Mouse (Mus musculus): ENCODE results near the gene Otud7a. TPM values are rescaled to one million over a fixed set of nuclear protein-coding genes. Genes with fewer than 3 reads are reported as not detected.

The Otud7a gene
- total and polyA plus RNA-seq, 3 experiments = not detected

GRCm38 (mm10) chr7:63729605-63730004, 285.1 kb downstream of the Otud7a start:
- no peak for DNase-seq (ENCODE audit: low read depth, low spot score)
- Histone ChIP-seq H3K27ac (ENCODE audit: control insufficient read depth, low read depth, low read length) (no peak overlapping the region), H3K4me3 (ENCODE audit: control insufficient read depth in 1 of 2, insufficient read depth in 1 of 2, low read depth in 2 of 2, low read length in 2 of 2) (no peak overlapping the region), H3K36me3 (ENCODE audit: control insufficient read depth in 1 of 2, insufficient read depth in 2 of 2, low read length in 2 of 2) (no peaks in the 10 kb centered on the region), H3K27me3 (ENCODE audit: control insufficient read depth in 1 of 2, insufficient read depth in 2 of 2, low read length in 2 of 2) (no peaks in the 10 kb centered on the region), H3K9me3 (replicated peaks; ENCODE audit: insufficient read depth, low read length) (no peaks in the 10 kb centered on the region), H3K9ac (ENCODE audit: control insufficient read depth, low read depth, low read length, poor library complexity, severe bottlenecking) (no peak overlapping the region), H3K4me1 (ENCODE audit: control insufficient read depth in 1 of 2, insufficient read depth in 2 of 2, low read length in 2 of 2) (no peaks in the 10 kb centered on the region), H3K79me2 (ENCODE audit: control insufficient read depth, insufficient read depth, low read length, poor library complexity) (no peaks in the 10 kb centered on the region)
- TF ChIP-seq GABPA (IDR thresholded peaks at IDR 0.05; ENCODE audit: low read depth, low read length) = no peak

DNA sequence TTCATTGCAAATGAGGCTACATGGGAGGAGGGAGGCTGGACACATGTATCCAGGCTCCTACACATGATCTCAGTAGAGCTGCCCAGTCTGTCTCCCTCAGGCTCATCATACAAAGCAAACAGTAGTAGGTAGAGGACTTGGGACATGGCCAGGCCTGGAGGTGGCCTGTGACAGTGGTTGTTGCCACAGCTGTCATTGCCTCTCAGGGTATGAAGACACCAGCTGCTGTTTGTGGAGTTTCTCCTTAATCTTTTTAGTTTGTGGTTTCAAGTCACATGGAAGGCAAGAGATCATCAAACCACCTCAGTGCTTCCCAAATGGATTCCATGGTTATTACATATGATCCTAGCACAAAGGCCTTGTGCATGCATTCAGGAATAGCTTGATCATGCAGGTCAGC, 285.5 kb downstream of the Otud7a start:
- Histone ChIP-seq H3K36me3 (ENCODE audit: control insufficient read depth in 1 of 2, insufficient read depth in 2 of 2, low read length in 2 of 2) (no peaks in the 10 kb centered on the region), H3K27ac (ENCODE audit: control insufficient read depth, low read depth, low read length) (no peak overlapping the region), H3K79me2 (ENCODE audit: control insufficient read depth, insufficient read depth, low read length, poor library complexity) (no peaks in the 10 kb centered on the region), H3K9ac (ENCODE audit: control insufficient read depth, low read depth, low read length, poor library complexity, severe bottlenecking) (no peak overlapping the region), H3K9me3 (replicated peaks; ENCODE audit: insufficient read depth, low read length) (no peaks in the 10 kb centered on the region), H3K27me3 (ENCODE audit: control insufficient read depth in 1 of 2, insufficient read depth in 2 of 2, low read length in 2 of 2) (no peaks in the 10 kb centered on the region), H3K4me1 (ENCODE audit: control insufficient read depth in 1 of 2, insufficient read depth in 2 of 2, low read length in 2 of 2) (no peaks in the 10 kb centered on the region), H3K4me3 (ENCODE audit: control insufficient read depth in 1 of 2, insufficient read depth in 1 of 2, low read depth in 2 of 2, low read length in 2 of 2) (no peak overlapping the region)
- no peak for DNase-seq (ENCODE audit: low read depth, low spot score)
- TF ChIP-seq USF1 (IDR thresholded peaks at IDR 0.05; ENCODE audit: low read depth, low read length) (no peak), ZMIZ1 (IDR thresholded peaks at IDR 0.05; ENCODE audit: low read depth, low read length) (no peak), TCF12 (IDR thresholded peaks at IDR 0.05; ENCODE audit: low read depth, low read length) (no peak)

DNA sequence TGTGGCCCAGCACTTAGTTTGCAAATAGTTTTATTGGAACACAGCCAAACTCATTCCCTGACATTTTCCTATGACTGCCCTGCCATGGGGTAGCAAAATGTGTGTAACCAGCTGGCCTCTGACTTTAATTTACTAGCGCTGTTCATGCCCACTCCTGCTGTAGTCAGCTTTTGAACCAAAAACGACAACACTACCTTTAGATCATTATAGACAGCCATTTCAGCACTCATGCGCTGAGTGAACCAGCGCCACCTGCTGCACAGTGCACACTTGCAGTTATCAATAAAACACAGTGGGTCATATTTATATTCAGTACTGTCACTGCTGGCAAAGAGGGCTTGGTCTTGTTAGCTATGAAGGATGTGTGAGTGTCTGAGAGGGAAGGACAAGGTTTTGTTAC, 293.2 kb downstream of the Otud7a start:
- H3K9me3 ChIP-seq (replicated peaks; ENCODE audit: insufficient read depth, low read length) = no peaks in the 10 kb centered on the region
- no peaks in the 10 kb centered on the region for H3K36me3 ChIP-seq (ENCODE audit: control insufficient read depth in 1 of 2, insufficient read depth in 2 of 2, low read length in 2 of 2)
- H3K4me3 ChIP-seq (ENCODE audit: control insufficient read depth in 1 of 2, insufficient read depth in 1 of 2, low read depth in 2 of 2, low read length in 2 of 2) = no peak overlapping the region
- no peaks in the 10 kb centered on the region; a peak in 1 of 4 replicates for H3K27me3 ChIP-seq (ENCODE audit: control insufficient read depth in 1 of 2, insufficient read depth in 2 of 2, low read length in 2 of 2)
- no peaks in the 10 kb centered on the region for H3K4me1 ChIP-seq (ENCODE audit: control insufficient read depth in 1 of 2, insufficient read depth in 2 of 2, low read length in 2 of 2)
- no peaks in the 10 kb centered on the region for H3K79me2 ChIP-seq (ENCODE audit: control insufficient read depth, insufficient read depth, low read length, poor library complexity)
- H3K27ac ChIP-seq (ENCODE audit: control insufficient read depth, low read depth, low read length) = no peak overlapping the region
- no peak overlapping the region for H3K9ac ChIP-seq (ENCODE audit: control insufficient read depth, low read depth, low read length, poor library complexity, severe bottlenecking)
- TF ChIP-seq CTCF (IDR thresholded peaks at IDR 0.05 in 2 of 3, conservative IDR thresholded peaks at IDR 0.05 in 1 of 3; ENCODE audit: control insufficient read depth in 1 of 3, insufficient read depth in 1 of 3, low read depth in 2 of 3, low read length in 3 of 3, poor library complexity in 1 of 3, severe bottlenecking in 1 of 3) = peak; percentile 17 to 47 (median 41); a peak in 5 of 6 replicates
- no peak for TF ChIP-seq MAX (IDR thresholded peaks at IDR 0.05; ENCODE audit: low read length)
- no peak for TF ChIP-seq ZC3H11A (IDR thresholded peaks at IDR 0.05; ENCODE audit: low read depth, low read length)
- no peak for TF ChIP-seq RCOR1 (IDR thresholded peaks at IDR 0.05; ENCODE audit: low read depth, low read length)
- TF ChIP-seq SMC3 (IDR thresholded peaks at IDR 0.05; ENCODE audit: low read depth, low read length) = peak; percentile 37
- no peak for TF ChIP-seq GABPA (IDR thresholded peaks at IDR 0.05; ENCODE audit: low read depth, low read length)
- no peak for DNase-seq (ENCODE audit: low read depth, low spot score)

DNA sequence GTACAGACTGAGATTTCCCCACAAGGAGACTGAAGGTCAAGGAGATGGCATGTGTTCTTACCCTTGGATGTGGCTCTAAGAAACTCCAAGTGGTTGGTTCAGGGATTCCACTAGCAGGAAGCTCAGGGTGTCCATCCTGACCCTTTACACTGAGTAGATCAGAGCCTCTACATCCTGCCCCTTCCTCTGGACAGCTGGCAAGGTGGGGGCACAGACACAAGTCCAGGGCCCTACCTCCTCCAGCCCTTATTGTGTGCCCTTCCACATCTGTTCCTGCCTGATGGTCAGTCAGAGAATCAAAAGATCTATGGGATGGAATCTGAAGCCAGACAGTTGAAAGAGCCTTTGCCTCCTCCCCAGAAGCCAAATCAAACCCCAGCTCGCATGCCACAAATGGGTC, 293.6 kb downstream of the Otud7a start:
- H3K36me3 ChIP-seq (ENCODE audit: control insufficient read depth in 1 of 2, insufficient read depth in 2 of 2, low read length in 2 of 2) = no peaks in the 10 kb centered on the region
- no peaks in the 10 kb centered on the region for H3K4me1 ChIP-seq (ENCODE audit: control insufficient read depth in 1 of 2, insufficient read depth in 2 of 2, low read length in 2 of 2)
- no peaks in the 10 kb centered on the region for H3K9me3 ChIP-seq (replicated peaks; ENCODE audit: insufficient read depth, low read length)
- no peak for TF ChIP-seq ETS1 (IDR thresholded peaks at IDR 0.05; ENCODE audit: low read depth, low read length)
- TF ChIP-seq MYC (IDR thresholded peaks at IDR 0.05; ENCODE audit: low read depth, low read length) = no peak
- TF ChIP-seq RCOR1 (IDR thresholded peaks at IDR 0.05; ENCODE audit: low read depth, low read length) = no peak
- TF ChIP-seq ELF1 (IDR thresholded peaks at IDR 0.05; ENCODE audit: low read depth, low read length) = no peak
- no peak for TF ChIP-seq MEF2A (IDR thresholded peaks at IDR 0.05; ENCODE audit: extremely low read depth, insufficient replicate concordance, low read depth, low read length, poor library complexity, severe bottlenecking)
- TF ChIP-seq CTCF (IDR thresholded peaks at IDR 0.05 in 2 of 3, conservative IDR thresholded peaks at IDR 0.05 in 1 of 3; ENCODE audit: control insufficient read depth in 1 of 3, insufficient read depth in 1 of 3, low read depth in 2 of 3, low read length in 3 of 3, poor library complexity in 1 of 3, severe bottlenecking in 1 of 3) = no peak
- TF ChIP-seq ZC3H11A (IDR thresholded peaks at IDR 0.05; ENCODE audit: low read depth, low read length) = no peak
- TF ChIP-seq MXI1 (IDR thresholded peaks at IDR 0.05; ENCODE audit: low read depth, low read length) = no peak
- TF ChIP-seq MAX (IDR thresholded peaks at IDR 0.05; ENCODE audit: low read length) = no peak
- TF ChIP-seq NRF1 (IDR thresholded peaks at IDR 0.05; ENCODE audit: insufficient read depth, low read depth, low read length, poor library complexity, severe bottlenecking) = no peak
- no peak for TF ChIP-seq CHD2 (IDR thresholded peaks at IDR 0.05; ENCODE audit: low read length)
- no peak overlapping the region for H3K4me3 ChIP-seq (ENCODE audit: control insufficient read depth in 1 of 2, insufficient read depth in 1 of 2, low read depth in 2 of 2, low read length in 2 of 2)
- no peak overlapping the region for H3K27ac ChIP-seq (ENCODE audit: control insufficient read depth, low read depth, low read length)
- H3K27me3 ChIP-seq (ENCODE audit: control insufficient read depth in 1 of 2, insufficient read depth in 2 of 2, low read length in 2 of 2) = no peaks in the 10 kb centered on the region; a peak in 1 of 4 replicates
- no peak for DNase-seq (ENCODE audit: low read depth, low spot score)
- no peak overlapping the region for H3K9ac ChIP-seq (ENCODE audit: control insufficient read depth, low read depth, low read length, poor library complexity, severe bottlenecking)
- H3K79me2 ChIP-seq (ENCODE audit: control insufficient read depth, insufficient read depth, low read length, poor library complexity) = no peaks in the 10 kb centered on the region
